Mouse (Mus musculus): ENCODE data around the gene Banf2. TPM values are rescaled to one million over a fixed set of nuclear protein-coding genes. Genes with fewer than 3 reads are reported as not detected.

Banf2 gene
- polyA plus RNA-seq (2012) = not detected in 2 replicates

DNA sequence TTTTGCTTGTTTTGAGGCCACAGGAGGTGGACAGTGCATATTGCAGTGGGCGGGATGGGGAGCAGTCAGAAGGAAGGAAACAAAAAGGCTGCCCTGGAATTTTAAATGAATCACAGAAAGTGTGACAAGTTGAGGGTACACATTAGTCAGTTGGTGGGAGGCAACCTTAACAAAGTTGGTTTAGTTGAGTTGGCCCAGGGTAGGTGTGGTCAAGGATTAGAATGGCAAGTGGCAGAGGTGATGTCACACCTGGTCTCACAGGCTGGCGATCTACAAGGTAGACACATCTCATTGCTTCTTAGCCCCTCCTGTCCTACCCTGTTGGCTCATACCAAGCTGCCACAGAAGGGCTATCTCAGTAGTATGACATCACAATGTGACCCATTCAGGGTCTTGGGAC lies at the start of gene Banf2:
Banf2 (plus strand) TSS at position 396 of the 400 bp plus-strand sequence.

DNA sequence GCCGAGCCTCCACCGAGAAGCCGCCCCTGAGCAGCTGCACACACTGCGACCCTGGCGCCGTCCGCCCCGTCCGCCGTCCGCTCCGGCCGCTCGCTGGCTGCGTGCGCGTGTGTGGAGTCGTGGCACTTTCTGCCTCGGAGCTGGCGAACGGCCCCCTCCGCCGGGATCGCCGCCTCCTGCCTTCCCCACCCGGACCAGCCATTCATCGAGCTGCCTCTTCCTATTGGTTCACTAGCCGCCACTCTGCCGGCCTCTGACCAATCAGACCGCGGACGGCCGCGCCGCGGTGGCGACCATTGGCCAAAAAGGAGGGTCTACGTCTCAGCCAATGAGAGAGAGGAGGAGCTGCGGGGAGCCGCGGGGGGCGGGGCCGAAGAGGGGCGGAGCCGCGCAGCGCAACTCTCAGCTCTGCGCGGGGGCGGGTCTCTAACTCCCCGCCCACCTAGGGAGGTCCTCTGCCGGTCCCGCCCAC lies 21.7 kb upstream of the Banf2 start, which contains the start of gene Rrbp1:
Rrbp1 (minus strand) TSS at position 184 of the 472 bp plus-strand sequence.

Other genes starting within 250 kb of the Banf2 start
- gene Bfsp1, start 169.9 kb upstream of the Banf2 start, polyA plus RNA-seq (2012) = 0.09 TPM in 1 of 2 replicates, not detected in the other
- gene Dstn, start 117.7 kb upstream of the Banf2 start, polyA plus RNA-seq (2012) = 21.4 and 27.1 TPM in 2 replicates
- 263 and 399 TPM in 2 replicates for gene Rrbp1, start 21.8 kb upstream of the Banf2 start, polyA plus RNA-seq (2012)
- gene Mgme1, start 237.6 kb downstream of the Banf2 start, polyA plus RNA-seq (2012) = 2.6 and 2.9 TPM in 2 replicates
- gene Snx5, start 237.8 kb downstream of the Banf2 start, polyA plus RNA-seq (2012) = 34.4 and 45.4 TPM in 2 replicates